Mouse (Mus musculus) cerebellum, adult 2 months (tissue): ENCODE results near the gene Cd70.

Experiments
- CTCF ChIP-seq: fragments of 200-500 bp; IDR thresholded peaks from 2 replicates; pipeline ENCODE4 v1.5.1; 2011; ENCODE audit warnings: low read depth, mild to moderate bottlenecking, control low read depth, low read length, moderate library complexity, borderline replicate concordance; ENCODE audit not compliant: insufficient read depth
- POLR2A ChIP-seq: fragments of 200-500 bp; IDR thresholded peaks from 2 replicates; pipeline ENCODE4 v1.6.1; 2011; ENCODE audit warnings: low read length, control low read depth, borderline replicate concordance; ENCODE audit not compliant: insufficient read depth

DNA sequence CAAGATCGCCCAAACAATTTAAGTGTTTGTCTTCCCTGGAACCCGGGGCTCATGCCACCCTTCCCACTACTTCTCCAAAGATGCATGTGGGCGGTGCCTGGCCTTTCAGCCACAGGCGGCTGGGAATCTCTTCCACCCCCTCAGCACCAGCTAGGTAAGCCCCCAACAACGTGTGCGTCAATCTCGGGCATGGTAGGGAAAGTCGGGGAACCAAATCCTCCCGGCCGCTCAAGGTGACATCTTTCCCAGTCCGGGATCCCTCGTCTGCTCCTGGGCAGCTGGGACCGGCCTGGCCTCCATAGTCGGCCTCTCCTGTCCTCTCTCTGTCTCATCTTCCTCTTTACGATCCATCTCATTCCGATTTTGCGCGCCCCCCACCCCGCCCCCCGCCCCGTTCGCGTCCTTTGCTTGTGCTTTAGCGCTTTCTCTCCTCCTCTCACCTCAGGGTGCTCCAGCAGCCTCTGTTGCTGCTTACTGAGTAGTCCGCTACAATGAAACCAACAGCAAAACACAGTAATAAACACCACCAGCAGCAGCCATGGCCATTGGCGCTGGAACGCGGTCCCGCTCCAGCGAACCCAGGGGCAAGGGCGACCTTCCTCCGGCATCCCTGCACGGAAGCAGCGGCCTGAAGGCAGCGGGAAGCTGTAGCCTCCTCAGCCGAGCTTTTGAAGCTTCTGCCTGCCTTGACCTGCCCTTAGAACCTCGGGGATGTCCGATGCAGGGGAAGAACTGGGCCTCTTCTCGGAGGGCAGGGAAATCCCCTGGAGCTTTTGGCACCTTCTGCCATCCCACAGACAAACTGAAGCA lies at the start of gene Cd70:
- TF ChIP-seq CTCF (no peak), POLR2A (no peak)
